Mouse (Mus musculus): ENCODE measurements around the gene Nlgn2.

Nlgn2 gene

DNA sequence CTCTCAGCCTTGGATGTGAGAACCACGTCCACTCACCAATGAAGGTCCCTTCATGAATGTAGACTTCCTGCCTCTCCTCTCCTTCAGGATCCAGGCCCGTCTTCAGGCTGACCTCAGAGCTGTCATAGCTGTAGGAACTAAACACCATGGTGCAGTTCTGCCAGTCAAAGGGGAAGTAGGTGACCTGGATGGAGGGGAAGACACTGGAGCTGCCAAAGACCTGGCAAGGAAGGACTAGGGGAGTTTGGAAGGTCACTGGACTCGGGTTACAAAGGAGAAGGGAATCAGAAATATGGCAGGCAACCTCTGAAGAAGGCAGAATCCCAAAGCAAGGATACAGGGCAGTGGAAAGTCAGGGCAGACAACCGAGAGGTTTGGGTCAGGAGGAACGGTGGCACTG lies 44.2 kb downstream of the Nlgn2 start:
- no peak for DNase-seq (ENCODE audit: low spot score)

DNA sequence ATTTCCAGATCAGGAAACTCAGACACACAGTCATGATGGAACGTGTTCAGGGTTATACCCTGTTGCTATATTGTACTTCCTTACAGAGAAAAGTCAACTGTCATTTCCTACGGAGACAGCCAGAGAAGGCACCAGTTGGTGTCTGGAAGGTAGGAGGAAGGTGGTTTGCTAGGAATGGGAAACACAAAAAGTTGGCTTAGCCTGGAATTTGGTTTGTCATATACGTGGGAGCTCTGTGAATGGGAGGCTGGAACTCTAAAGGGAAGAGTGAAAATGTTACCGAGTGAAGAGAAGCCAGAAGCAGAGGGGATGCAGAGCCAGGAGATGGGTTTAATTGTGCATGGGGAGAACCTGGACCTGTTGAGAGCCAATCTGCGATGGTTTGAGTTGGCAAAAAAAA lies 46.2 kb downstream of the Nlgn2 start:
- DNase-seq (ENCODE audit: low spot score) = no peak

DNA sequence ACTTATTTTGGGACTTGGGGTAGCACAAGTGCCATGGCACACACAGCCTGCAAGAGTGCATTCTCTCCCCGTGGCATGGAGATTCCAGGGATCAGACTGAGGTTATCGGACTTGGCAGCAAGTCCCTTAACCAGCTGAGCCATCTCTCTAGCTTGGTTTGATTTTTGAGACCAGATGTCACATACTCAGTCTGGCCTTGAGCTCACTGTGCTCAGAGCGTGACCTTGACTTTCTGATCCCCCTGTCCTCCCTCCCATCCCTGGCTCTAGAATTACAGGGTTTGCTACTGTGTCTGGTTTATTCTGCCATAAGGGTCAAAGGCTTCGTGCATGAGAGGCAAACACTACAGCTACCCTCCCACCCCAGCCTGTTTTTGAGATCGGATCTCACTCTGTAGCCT lies 48.2 kb downstream of the Nlgn2 start:
- no peak for DNase-seq (ENCODE audit: low spot score)

DNA sequence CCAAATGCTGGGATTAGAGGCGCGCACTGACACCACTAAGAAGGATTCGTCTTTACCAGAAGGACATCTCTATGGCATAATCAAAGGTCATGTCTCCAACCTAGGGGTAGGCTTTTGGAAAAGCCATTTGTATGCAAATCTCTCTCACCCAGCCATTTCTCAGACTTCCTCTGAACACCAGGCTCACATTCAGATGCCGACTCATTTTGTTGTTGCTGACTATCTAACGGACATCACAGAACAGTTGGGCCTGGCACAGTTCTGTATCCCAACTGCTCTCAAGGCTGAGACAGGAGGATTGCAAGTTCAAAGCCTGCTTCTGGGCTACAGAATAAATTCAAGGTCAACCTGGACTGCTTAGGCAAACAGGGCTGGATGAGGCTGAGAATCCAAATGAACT lies 50.3 kb downstream of the Nlgn2 start:
- no peak for DNase-seq (ENCODE audit: low spot score)

DNA sequence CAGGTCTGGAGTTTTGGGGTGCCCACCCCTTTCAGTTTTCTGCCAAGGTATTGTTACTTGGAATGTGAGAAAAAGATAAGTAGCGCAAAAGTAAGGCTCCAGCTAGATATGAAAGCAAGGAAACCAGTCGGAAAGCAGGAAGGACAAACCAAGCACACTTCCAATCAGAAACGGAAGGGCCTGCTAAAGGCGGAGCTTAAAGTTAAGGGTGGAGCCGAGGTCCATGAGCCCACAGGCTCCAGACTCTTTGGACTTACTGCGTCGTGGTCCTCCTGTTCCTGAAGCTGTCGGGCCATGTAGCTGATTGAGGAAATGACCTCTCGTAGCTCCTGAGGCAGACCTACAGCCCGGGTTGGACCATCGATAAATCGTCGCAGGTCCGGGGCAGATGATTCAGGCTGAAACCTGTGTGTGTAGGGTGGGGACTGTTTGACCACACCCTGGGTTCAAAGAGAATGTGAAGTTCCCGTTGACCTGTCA lies 52.8 kb downstream of the Nlgn2 start:
- no peak for DNase-seq (ENCODE audit: low spot score)

DNA sequence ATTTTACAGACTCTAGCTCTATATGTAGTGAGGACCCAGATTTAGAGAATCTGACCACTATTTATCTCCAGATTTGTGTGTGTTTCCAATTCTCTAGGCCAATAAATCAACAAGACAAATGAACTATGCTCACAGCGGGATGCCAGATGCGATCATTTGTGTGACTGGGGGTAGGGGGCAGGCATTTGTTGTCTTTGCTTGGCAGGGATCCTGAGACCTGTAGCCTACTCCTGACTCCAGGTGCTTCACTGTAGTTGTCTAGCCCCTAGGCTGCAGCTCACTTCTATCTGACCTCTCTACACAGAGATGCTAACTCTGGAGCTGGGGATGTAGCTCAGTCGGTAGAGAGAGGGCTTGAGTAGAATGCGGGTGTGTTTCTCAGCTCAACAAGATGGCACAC lies 55.8 kb downstream of the Nlgn2 start:
- no peak for DNase-seq (ENCODE audit: low spot score)

DNA sequence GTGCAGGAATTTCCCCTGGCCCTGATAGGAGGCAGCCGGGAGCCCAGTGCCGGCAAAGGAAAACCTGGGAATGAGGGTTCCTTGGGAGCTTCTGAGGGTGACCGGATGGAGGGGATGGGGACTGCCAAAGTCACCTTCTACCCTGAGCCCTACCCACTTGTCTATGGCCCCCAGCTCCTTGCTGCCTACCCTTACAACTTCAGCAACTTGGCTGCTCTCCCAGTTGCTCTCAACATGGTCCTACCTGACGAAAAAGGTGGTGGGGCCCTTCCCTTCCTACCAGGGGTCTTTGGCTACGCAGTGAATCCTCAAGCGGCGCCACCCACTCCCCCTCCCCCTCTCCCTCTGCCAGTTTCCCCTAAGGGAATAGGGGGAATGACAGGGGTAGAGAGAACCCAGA lies 58.6 kb downstream of the Nlgn2 start:
- DNase-seq (ENCODE audit: low spot score) = no peak

DNA sequence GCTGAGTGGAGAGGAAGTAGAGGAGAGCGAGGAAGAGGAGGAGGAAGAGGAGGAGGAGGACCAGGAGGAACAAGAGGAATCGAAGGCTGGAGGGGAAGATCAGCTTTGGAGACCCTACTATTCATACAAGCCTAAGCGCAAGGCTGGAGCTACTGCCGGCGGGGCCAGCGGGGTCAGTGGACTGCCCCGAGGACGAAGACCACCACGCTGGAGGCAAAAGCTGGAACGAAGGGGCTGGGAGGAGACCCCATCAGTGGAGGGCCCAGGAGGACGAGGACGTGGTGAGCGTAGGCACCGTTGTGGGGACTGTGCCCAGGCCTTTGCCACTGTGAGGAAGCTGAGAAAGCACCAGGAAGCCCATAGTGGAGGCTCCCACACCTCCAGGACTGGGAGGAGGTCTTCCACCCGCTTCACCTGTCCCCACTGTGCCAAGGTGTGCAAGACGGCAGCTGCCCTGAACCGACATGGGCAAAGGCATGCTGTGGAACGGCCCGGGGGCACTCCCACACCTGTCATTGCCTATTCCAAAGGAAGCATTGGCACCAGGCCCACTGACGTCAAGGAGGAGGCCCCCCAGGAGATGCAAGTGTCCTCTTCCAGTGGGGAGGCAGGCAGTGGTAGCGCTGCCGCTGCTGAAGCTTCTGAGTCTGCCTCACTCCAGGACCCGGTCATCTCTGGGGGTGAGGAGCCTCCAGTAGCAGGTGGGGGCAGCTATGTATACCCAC lies 59.2 kb downstream of the Nlgn2 start:
- no peak for DNase-seq (ENCODE audit: low spot score)

DNA sequence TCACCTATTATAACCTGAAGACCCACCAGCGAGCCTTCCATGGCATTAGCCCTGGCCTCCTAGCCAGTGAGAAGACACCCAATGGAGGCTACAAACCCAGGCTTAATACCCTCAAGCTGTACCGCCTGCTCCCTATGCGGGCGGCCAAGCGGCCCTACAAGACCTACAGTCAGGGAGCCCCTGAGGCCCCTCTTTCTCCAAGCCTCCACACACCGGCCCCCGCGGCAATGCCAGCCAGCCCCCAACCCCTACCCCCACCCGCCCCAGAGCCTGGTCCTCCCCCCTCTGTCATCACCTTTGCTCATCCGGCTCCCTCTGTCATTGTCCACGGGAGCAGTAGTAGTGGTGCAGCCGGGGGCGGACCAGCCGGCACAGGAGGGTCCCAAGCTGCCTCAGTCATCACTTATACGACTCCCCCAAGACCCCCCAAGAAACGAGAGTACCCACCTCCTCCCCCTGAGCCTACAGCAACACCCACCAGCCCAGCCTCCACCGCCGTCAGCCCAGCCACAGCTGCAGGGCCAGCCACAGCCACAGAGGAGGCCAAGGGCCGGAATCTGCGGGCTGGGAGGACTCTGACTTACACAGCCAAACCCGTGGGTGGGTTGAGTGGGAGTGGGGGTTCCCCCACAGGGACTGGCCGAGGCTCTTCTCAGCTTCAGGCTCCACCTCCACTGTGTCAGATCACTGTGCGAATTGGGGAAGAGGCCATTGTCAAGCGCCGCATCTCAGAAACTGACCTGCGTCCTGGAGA lies 59.9 kb downstream of the Nlgn2 start:
- DNase-seq (ENCODE audit: low spot score) = no peak

DNA sequence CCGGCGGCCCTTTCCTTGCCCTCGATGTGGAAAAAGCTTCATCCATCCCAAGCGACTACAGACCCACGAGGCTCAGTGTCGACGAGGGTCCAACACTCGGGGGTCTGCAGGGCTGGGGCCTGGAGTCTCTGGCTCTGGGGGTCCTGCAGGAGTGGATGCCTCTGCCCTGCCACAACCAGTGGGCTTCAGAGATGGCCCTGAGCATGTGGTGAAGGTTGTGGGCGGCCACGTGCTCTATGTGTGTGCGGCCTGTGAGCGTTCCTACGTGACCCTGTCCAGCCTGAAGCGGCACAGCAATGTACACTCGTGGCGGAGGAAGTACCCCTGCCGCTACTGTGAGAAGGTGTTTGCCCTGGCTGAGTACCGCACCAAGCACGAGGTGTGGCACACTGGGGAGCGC lies 61.1 kb downstream of the Nlgn2 start:
- no peak for DNase-seq (ENCODE audit: low spot score)

DNA sequence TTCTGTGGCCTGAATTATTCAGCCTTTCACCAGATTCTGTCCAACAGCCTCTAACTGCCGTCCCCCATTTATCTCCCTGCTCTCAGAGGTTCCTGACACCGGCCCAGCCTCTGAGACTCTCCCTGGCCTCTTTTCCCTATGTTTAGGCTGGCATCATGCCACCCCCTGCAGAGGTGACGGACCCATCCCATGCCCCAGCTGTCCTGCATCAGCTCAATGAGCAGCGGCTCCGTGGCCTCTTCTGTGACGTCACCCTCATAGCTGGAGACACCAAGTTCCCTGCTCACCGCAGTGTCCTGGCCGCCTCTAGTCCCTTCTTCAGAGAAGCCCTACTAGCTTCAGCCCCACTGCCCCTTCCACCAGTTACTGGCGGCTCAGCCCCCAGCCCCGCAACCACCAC lies 61.9 kb downstream of the Nlgn2 start:
- DNase-seq (ENCODE audit: low spot score) = no peak

DNA sequence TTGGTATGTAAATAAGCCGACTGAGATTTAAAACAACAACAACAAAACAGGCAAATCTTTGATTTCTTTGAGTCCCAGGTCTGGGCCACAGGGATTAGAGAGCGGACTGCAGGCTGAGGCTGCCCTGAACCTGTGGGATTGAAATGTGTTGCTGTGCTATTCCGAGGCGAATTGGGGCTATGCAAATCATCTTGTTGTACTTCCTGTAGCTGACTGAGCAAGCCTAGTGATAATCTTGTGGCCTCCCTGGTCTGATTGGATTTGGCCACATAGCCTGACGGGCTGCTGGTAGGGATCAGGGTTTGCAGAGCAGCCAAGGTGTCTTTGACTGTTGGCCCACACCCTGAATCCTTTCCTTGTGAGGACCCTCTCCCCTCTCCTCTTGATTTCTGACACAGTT lies 62.6 kb downstream of the Nlgn2 start:
- DNase-seq (ENCODE audit: low spot score) = no peak

Data from retina, embryonic 14.5 days (tissue).